Comparison of ENCODE assay signal across 8 mouse cellular contexts in genomic region chr8:109778280-109778977, GRCm38 (mm10). TPM values are rescaled to one million over a fixed set of nuclear protein-coding genes. Genes with fewer than 3 reads are reported as not detected.
DNase-seq lines count a peak whose midpoint lies in the region; ATAC-seq and TF ChIP-seq lines count a peak whose summit lies in the region.

Ap1g1 (plus strand) TSS chr8:109778554.

- TF ChIP-seq POLR2A in ES-Bruce4 (IDR thresholded peaks at IDR 0.05; ENCODE audit: insufficient read depth, low read length): peak; percentile 99

- peak; percentile 80 for TF ChIP-seq EP300 in ES-Bruce4 (IDR thresholded peaks at IDR 0.05; ENCODE audit: insufficient read depth, low read depth, low read length)
- no peak for TF ChIP-seq EP300 in liver, postnatal 0 days (IDR thresholded peaks at IDR 0.05; ENCODE audit: low read depth)

- H3K9me3 ChIP-seq in ES-Bruce4 (replicated peaks; ENCODE audit: control insufficient read depth, insufficient read depth, low read length, poor library complexity, severe bottlenecking): no peaks in the 10 kb centered on the region
- no peaks in the 10 kb centered on the region for H3K9me3 ChIP-seq in forebrain, embryonic 13.5 days (replicated peaks)
- no peaks in the 10 kb centered on the region for H3K9me3 ChIP-seq in liver, postnatal 0 days (ENCODE audit: low read length)
- no peaks in the 10 kb centered on the region for H3K9me3 ChIP-seq in neural tube, embryonic 14.5 days (ENCODE audit: control insufficient read depth, low read length)

- no peaks in the 10 kb centered on the region for H3K27me3 ChIP-seq in ES-Bruce4 (ENCODE audit: control insufficient read depth, insufficient read depth, low read length, poor library complexity, severe bottlenecking)
- H3K27me3 ChIP-seq in forebrain, embryonic 13.5 days: peaks cover 23% of the 10 kb centered on the region
- H3K27me3 ChIP-seq in liver, postnatal 0 days (ENCODE audit: insufficient read depth, low read length): peaks cover 2% of the 10 kb centered on the region; the same call in 1 of the 2 replicates
- no peaks in the 10 kb centered on the region for H3K27me3 ChIP-seq in neural tube, embryonic 14.5 days (ENCODE audit: control insufficient read depth, insufficient read depth, low read length)

- H3K4me1 ChIP-seq in ES-Bruce4 (ENCODE audit: control insufficient read depth, insufficient read depth, low read length): no peaks in the 10 kb centered on the region
- peaks cover 17% of the 10 kb centered on the region for H3K4me1 ChIP-seq in forebrain, embryonic 13.5 days
- peaks cover 10% of the 10 kb centered on the region for H3K4me1 ChIP-seq in liver, postnatal 0 days (ENCODE audit: insufficient read depth)
- H3K4me1 ChIP-seq in neural tube, embryonic 14.5 days (ENCODE audit: control insufficient read depth, insufficient read depth, low read length): peaks cover 13% of the 10 kb centered on the region; the same call in 1 of the 2 replicates

- ATAC-seq in cerebellum, adult (ENCODE audit: insufficient number of reproducible peaks, low FRiP score, low TSS enrichment): peak; percentile 98
- peak; percentile 100 for ATAC-seq in forebrain, embryonic 13.5 days
- peak; percentile 99 for ATAC-seq in liver, postnatal 0 days
- ATAC-seq in neural tube, embryonic 14.5 days (ENCODE audit: low read depth): peak; percentile 99

- intact Hi-C loops in heart, postnatal 10 days (cut with DNase I): loop anchor here (5.0 kb wide), 5 partner anchors 74 to 211 kb away; partner anchors contain the start of genes Dhx38, Ist1, Pkd1l3 and Txnl4b

- no peak within 1 kb of the TSS for H3K27ac ChIP-seq in ES-Bruce4 (ENCODE audit: insufficient read depth, low read length)
- H3K27ac ChIP-seq in forebrain, embryonic 13.5 days: peak within 1 kb of the TSS; percentile 97
- H3K27ac ChIP-seq in liver, postnatal 0 days (ENCODE audit: low read depth): peak within 1 kb of the TSS; percentile 98
- peak within 1 kb of the TSS; percentile 99 for H3K27ac ChIP-seq in neural tube, embryonic 14.5 days (ENCODE audit: low read depth, low read length)

- H3K4me3 ChIP-seq in ES-Bruce4 (ENCODE audit: low read depth, low read length): peak within 1 kb of the TSS; percentile 87
- peak within 1 kb of the TSS; percentile 98 for H3K4me3 ChIP-seq in forebrain, embryonic 13.5 days
- H3K4me3 ChIP-seq in liver, postnatal 0 days (ENCODE audit: low read depth, low read length): peak within 1 kb of the TSS; percentile 96
- peak within 1 kb of the TSS; percentile 97 for H3K4me3 ChIP-seq in neural tube, embryonic 14.5 days (ENCODE audit: low read depth, low read length)

- DNase-seq in heart, postnatal 10 days: peak; percentile 97 to 98
- peak; percentile 92 for DNase-seq in large intestine, adult 2 months (ENCODE audit: low read depth, low spot score)
- DNase-seq in liver, postnatal 0 days: peak; percentile 97
- peak; percentile 96 for DNase-seq in testis, postnatal 10 days (ENCODE audit: low spot score)

- under 1% methylated on average over 63 of the region's 64 CpGs for WGBS in forebrain, embryonic 13.5 days
- WGBS in large intestine, adult 2 months: 1% methylated on average over 64 of the region's 64 CpGs
- 5% methylated on average over 53 of the region's 64 CpGs for WGBS in liver, postnatal 0 days (ENCODE audit: insufficient replicate concordance)
- under 1% methylated on average over 64 of the region's 64 CpGs for WGBS in neural tube, embryonic 14.5 days

- H3K4me2 ChIP-seq in forebrain, embryonic 13.5 days: peak within 1 kb of the TSS; percentile 91
- H3K4me2 ChIP-seq in liver, postnatal 0 days (ENCODE audit: low read depth, low read length): peak within 1 kb of the TSS; percentile 68
- peak within 1 kb of the TSS; percentile 99 for H3K4me2 ChIP-seq in neural tube, embryonic 14.5 days (ENCODE audit: low read depth, low read length)

- no peaks in the 10 kb centered on the region for H3K36me3 ChIP-seq in ES-Bruce4 (ENCODE audit: control insufficient read depth, insufficient read depth, low read length, poor library complexity, severe bottlenecking)
- no peaks in the 10 kb centered on the region for H3K36me3 ChIP-seq in forebrain, embryonic 13.5 days (ENCODE audit: poor library complexity, severe bottlenecking)
- no peaks in the 10 kb centered on the region for H3K36me3 ChIP-seq in liver, postnatal 0 days (replicated peaks; ENCODE audit: insufficient read depth, low read length)
- H3K36me3 ChIP-seq in neural tube, embryonic 14.5 days (ENCODE audit: control insufficient read depth, insufficient read depth, low read length): no peaks in the 10 kb centered on the region

- TF ChIP-seq CTCF in ES-Bruce4 (IDR thresholded peaks at IDR 0.05; ENCODE audit: low read depth, low read length): no peak
- no peak for TF ChIP-seq CTCF in liver, postnatal 0 days (IDR thresholded peaks at IDR 0.05; ENCODE audit: low read depth)

- H3K9ac ChIP-seq in ES-Bruce4 (ENCODE audit: low read depth, poor library complexity, severe bottlenecking): peak within 1 kb of the TSS; percentile 94
- peak within 1 kb of the TSS; percentile 96 for H3K9ac ChIP-seq in forebrain, embryonic 13.5 days
- peak within 1 kb of the TSS; percentile 94 for H3K9ac ChIP-seq in liver, postnatal 0 days (replicated peaks)
- H3K9ac ChIP-seq in neural tube, embryonic 14.5 days (replicated peaks; ENCODE audit: low read depth, low read length): peak within 1 kb of the TSS; percentile 94

RNA-seq across cellular contexts. Expression of gene Ap1g1, which starts in this region (rescaled TPM):
- 108 and 115 TPM in 2 replicates for polyA plus RNA-seq in ES-Bruce4 (2011; ENCODE audit: insufficient read depth, insufficient read length, low read depth, missing spikeins)
- 45.7 and 50.6 TPM in 2 replicates for polyA plus RNA-seq in forebrain, embryonic 13.5 days (2015; fragmentation: Nextera tagmentation; extraction: Ambion mirVana)
- total RNA-seq in heart, postnatal 10 days (2021): 10 to 100 TPM; 53.2 to 53.6 TPM
- polyA plus RNA-seq in large intestine, adult 2 months (2012; rRNA removed): 28.5 and 37.0 TPM in 2 replicates
- polyA plus RNA-seq in liver, postnatal 0 days (2015; fragmentation: Nextera tagmentation; extraction: Ambion mirVana): 13.3 and 14.0 TPM in 2 replicates
- polyA plus RNA-seq in neural tube, embryonic 14.5 days (2014; fragmentation: Nextera tagmentation; extraction: Ambion mirVana): 39.2 and 48.7 TPM in 2 replicates
